Mouse (Mus musculus): Measurements from ENCODE around the gene Rsph14.

Gene Rsph14

DNA sequence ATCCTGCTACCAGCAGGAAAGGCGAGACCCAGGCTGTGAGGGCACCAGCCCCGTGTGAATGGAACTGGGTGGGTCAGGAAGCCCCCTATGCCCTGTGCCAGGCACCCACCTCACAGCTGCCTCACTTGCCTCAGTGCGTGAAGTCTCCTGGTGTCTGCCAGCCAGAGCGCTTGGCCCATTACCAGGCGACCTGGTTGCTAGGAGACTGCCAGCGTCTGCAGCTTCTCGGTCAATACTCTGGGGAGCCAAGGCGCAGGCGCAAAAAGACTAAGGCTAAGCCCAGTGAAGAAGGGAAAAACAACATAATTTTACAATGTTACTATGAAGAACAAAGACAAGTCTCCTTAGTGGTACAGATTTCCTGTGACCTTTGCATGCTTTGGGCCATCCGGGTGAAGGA lies at the start of gene Rsph14:
Gene Rsph14, minus strand, starts transcription at position 192 of the 400 bp plus-strand sequence.
- peak; percentile 89 to 93 for DNase-seq

- DNase-seq: no peak
These were observed 46.1 kb upstream of the Rsph14 start for GRCm38 (mm10) chr10:75078174-75079128.

- DNase-seq: no peak
These were observed 43.3 kb upstream of the Rsph14 start for GRCm38 (mm10) chr10:75075665-75076064.

GRCm38 (mm10) chr10:75070281-75070976 lies 38.0 kb upstream of the Rsph14 start:
- no peak for DNase-seq

- DNase-seq: peak in 1 of 2 experiments; percentile 67
These were observed 36.4 kb upstream of the Rsph14 start for GRCm38 (mm10) chr10:75068624-75069328.

DNA sequence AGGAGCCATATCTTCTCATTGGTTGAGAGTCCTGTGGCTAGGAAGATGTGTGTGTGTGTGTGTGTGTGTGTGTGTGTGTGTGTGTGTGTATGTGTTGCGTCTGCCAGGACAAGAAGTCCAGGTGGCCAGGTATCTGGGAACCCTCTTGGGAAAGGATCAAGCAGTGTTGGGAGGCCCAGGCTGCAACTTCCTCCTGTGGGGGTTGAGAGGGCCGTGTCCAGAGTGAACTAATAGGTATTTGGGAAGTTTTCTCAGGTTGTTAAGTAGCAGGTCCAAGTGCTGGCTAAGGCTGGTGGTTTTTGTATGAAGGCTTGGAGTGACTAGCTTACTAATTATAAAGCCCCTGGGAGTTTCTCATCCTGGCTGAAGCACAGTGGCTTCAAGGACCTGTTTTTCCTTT lies 35.7 kb upstream of the Rsph14 start:
- no peak for DNase-seq

GRCm38 (mm10) chr10:75067446-75067845 lies 35.1 kb upstream of the Rsph14 start:
- no peak for DNase-seq

GRCm38 (mm10) chr10:75065691-75066090 lies 33.3 kb upstream of the Rsph14 start:
- DNase-seq: no peak

DNA sequence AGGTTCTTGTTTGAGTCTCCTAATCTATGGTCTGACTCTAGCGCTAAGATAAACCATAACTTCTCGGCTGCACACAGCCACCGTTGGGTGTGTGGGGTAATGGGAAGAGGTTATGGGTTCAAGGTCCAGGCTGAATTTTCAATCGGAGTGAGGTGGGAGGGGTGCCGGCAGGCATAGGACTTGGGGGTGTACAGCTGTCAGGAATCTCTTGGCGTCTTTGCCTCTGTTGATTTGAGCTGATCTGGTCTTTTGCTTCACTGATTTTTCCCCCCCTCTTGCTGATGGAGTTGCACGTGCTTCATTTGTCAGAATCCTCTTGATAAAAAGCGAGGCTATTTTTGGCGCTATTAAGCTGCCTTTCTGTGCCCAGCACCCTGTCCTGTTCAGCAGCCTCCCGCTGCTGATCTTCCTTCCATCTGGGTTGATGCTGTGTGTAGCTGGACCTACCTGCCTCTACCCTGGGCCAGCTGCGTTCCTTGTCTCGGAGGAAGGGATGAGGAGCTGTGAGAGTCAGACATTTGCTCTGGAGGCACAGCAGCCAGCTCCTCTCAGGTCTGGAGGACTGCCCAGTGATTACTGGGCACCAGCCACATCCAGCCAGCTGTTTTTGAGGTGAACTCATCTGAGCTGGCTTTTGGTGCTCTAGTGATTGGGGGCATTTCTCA lies 31.0 kb upstream of the Rsph14 start:
- DNase-seq: peak; percentile 21 to 44

DNA sequence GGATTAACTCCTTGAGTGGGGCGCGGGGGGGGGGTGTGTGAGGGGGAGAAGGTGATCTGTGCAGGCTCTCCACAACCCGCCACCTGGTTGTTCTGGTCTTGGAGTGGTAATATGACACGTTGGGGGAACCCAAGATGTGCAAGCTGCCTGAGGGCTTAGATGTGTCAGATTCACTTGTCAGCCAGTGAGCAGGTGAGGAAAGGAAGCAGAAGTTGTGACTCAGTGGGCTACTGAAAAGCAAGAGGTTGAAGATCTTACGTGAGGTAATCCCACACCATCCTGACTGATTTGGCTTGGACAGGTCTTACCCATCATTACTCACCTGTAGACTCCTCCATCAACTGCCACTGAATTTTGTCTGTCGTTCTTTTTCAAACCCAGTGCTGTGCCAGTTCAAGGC lies 30.2 kb upstream of the Rsph14 start:
- no peak for DNase-seq

DNA sequence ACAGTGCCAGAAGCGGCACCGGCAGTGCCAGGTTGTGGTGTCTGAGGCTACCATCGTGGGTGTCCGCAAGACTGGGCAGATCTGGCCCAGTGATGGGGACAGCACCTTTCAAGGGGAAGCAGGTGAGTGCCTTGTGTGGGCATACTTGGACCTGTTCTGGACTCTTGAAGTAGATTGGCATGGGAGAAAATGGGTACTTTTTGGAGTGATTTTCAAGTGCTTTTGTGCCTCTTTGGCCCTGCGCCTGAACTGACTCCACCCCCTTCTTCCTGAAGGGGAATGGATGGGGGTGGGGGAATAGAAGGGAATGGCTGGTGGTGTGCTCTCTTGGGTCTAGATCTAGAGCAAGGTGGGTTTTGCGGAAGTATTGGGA lies 29.8 kb upstream of the Rsph14 start:
- peak in 1 of 2 experiments; percentile 36 for DNase-seq

- DNase-seq: peak in 1 of 2 experiments; percentile 30
These were observed 29.2 kb upstream of the Rsph14 start for GRCm38 (mm10) chr10:75061341-75062188.

- DNase-seq: peak in 1 of 2 experiments; percentile 20
These were observed 28.5 kb upstream of the Rsph14 start for GRCm38 (mm10) chr10:75060843-75061235.

DNA sequence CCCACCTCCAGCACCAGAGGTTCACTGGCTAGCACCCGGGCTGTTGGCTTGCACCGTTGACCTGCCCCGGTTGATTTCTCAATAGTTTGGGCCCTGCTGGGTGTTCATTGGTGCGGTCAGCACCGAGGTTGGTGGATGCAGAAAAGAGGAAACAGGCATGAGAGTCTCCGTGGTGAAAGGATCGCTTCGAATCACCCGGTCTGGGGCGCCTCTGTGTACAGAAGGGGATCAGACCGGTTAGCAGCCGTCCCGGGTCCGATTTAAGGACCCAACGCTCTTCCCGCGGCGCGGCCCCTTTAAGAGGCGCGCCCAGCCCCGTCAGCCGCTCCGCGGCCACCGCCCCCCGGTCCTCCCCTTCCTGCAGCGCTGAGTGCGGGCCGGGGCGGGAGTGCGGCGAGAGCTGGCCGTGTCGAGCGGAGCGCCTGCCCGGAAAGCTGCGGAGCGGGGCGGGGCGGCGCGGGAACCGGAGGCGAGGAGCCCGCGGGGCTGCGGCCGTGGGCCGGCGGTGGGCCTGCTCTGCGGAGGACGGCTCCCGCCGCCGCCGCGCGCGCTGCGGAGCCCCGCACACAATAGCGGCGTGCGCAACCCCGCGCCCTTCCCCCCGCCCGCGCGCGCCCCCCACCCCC lies 27.9 kb upstream of the Rsph14 start, which contains the start of gene Bcr:
Gene Bcr, plus strand, starts transcription at position 376 of the 626 bp plus-strand sequence.
- peak; percentile 67 to 77 for DNase-seq

DNA sequence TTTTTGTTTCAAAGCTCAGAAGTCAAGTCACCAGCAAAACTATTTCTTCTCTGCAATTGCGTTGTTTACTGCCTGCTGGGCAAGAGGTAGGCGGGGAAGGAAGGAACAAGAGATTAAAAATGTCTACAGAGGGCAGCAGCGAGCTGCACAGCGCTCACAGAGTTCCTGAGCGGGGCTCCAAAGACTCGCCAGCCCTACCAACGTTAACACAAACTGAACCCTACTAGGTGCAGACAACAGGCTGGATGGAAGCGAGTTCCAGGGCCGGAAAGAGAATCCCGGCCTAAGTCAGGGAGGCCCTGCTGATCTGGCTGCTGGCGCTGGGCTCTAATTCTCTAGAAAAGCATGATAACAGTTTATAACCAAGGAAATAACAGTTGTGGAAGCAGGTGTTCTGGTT lies 27.0 kb upstream of the Rsph14 start:
- DNase-seq: peak; percentile 71 to 81

DNA sequence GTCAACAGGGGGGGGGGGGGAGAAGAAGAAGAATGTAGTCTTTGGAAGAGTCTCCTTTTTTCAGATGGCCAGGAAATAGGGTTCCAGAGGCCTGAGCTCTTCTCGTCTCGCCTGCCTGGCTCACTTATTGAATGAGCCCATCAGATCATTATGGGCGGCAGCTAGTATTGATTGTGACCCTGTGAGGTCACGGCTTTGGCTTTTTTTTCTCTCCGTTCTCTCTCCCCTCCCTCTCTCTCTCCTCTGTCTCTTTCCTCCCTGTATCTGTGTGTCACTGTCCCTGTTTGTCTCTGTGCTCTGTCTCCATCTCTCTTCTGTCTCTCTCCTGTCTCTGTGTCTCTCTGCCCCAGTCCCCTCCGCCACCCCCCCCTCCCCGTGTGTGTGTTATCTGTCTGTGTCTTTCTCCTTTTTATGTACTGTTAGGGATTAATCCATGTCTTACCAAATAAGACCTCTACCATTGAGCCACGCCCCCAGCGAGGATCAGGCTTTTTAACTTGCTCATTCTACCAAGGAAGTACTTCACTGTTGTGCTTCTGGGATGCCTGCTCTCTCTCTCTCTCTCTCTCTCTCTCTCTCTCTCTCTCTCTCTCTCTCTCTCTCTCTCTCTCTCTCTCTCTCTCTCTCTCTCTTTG lies 26.5 kb upstream of the Rsph14 start:
- DNase-seq: peak in 1 of 2 experiments; percentile 21

DNA sequence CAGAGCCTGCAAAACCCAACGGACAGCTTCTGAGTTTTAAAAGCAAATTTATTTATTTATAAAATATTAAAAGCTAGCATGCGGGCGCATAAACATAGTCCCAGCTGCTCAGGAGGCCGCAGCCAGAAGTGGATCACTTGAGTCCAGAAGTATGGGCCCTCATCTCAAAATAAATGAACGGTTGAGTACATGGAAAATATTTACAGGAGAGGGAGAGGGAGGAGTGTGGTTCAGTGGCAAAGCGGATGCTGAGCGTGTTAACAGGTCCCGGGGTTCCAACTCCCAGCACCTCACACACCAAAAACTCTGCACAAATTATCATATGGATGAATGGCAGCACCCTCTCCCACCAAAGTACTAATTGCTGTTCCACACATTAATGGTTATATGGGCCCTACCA lies 25.9 kb upstream of the Rsph14 start:
- DNase-seq: no peak

- DNase-seq: peak; percentile 42 to 56
These were observed 23.9 kb upstream of the Rsph14 start for GRCm38 (mm10) chr10:75056255-75056654.

- DNase-seq: no peak
These were observed 23.3 kb upstream of the Rsph14 start for GRCm38 (mm10) chr10:75055672-75056071.

GRCm38 (mm10) chr10:75054125-75054524 lies 21.7 kb upstream of the Rsph14 start:
- peak in 1 of 2 experiments; percentile 14 for DNase-seq

All from kidney, adult 8-10 months (tissue).